Mouse (Mus musculus): Measurements from ENCODE around the gene Gpr155. TPM values are rescaled to one million over a fixed set of nuclear protein-coding genes. Genes with fewer than 3 reads are reported as not detected.

Gpr155 gene
- polyA plus RNA-seq, 1 experiment, result 1.8 TPM

GRCm38 (mm10) chr2:73298841-73299240 is 87.5 kb downstream of the Gpr155 start:
- TF ChIP-seq POLR2A (IDR thresholded peaks at IDR 0.05; ENCODE audit: insufficient read depth, low read length) (no peak), EP300 (IDR thresholded peaks at IDR 0.05; ENCODE audit: insufficient read depth, low read depth, low read length) (no peak), CTCF (IDR thresholded peaks at IDR 0.05; ENCODE audit: low read depth, low read length) (no peak)

GRCm38 (mm10) chr2:73298154-73298553 is 88.2 kb downstream of the Gpr155 start:
- H3K27ac ChIP-seq (ENCODE audit: insufficient read depth, low read length), result no peak overlapping the region
- 0 out of 2 replicates have a peak, but pooled peaks cover 2% of the 10 kb centered on the region for H3K36me3 ChIP-seq (ENCODE audit: control insufficient read depth, insufficient read depth, low read length, poor library complexity, severe bottlenecking)
- H3K4me3 ChIP-seq (ENCODE audit: low read depth, low read length), result no peak overlapping the region
- no peaks in the 10 kb centered on the region for H3K4me1 ChIP-seq (ENCODE audit: control insufficient read depth, insufficient read depth, low read length)
- no peak for TF ChIP-seq EP300 (IDR thresholded peaks at IDR 0.05; ENCODE audit: insufficient read depth, low read depth, low read length)
- no peak for TF ChIP-seq POLR2A (IDR thresholded peaks at IDR 0.05; ENCODE audit: insufficient read depth, low read length)
- H3K27me3 ChIP-seq (ENCODE audit: control insufficient read depth, insufficient read depth, low read length, poor library complexity, severe bottlenecking), result no peaks in the 10 kb centered on the region
- H3K9me3 ChIP-seq (replicated peaks; ENCODE audit: control insufficient read depth, insufficient read depth, low read length, poor library complexity, severe bottlenecking), result no peaks in the 10 kb centered on the region
- H3K9ac ChIP-seq (ENCODE audit: low read depth, poor library complexity, severe bottlenecking), result no peak overlapping the region

More at GRCm38 (mm10) chr2:73298841-73299240, 87.5 kb downstream of the Gpr155 start:
- H3K9ac ChIP-seq (ENCODE audit: low read depth, poor library complexity, severe bottlenecking), result no peak overlapping the region
- H3K27me3 ChIP-seq (ENCODE audit: control insufficient read depth, insufficient read depth, low read length, poor library complexity, severe bottlenecking), result no peaks in the 10 kb centered on the region
- 0 out of 2 replicates have a peak, but pooled peaks cover 2% of the 10 kb centered on the region for H3K36me3 ChIP-seq (ENCODE audit: control insufficient read depth, insufficient read depth, low read length, poor library complexity, severe bottlenecking)
- no peaks in the 10 kb centered on the region for H3K4me1 ChIP-seq (ENCODE audit: control insufficient read depth, insufficient read depth, low read length)
- H3K9me3 ChIP-seq (replicated peaks; ENCODE audit: control insufficient read depth, insufficient read depth, low read length, poor library complexity, severe bottlenecking), result no peaks in the 10 kb centered on the region
- no peak overlapping the region for H3K4me3 ChIP-seq (ENCODE audit: low read depth, low read length)
- H3K27ac ChIP-seq (ENCODE audit: insufficient read depth, low read length), result no peak overlapping the region

DNA sequence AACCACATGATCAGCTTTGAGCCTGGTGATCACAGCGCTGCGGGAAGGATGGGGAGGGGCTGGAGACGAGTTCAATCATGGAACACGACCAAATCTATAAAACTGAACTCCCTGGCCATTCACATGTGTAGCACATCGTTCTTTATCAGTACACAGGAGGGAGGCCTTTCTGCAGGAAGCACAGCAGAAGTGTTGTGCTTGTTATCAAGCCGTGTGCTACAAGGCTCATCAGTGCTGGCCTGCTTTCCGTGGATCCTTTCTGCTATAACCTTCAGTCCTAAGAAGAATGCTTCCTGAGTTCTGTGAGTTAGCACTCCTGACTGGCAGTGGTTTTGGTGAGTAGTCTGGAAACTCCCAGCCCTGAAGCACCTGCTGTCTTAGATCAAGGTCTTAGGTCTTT is 91.3 kb downstream of the Gpr155 start:
- no peaks in the 10 kb centered on the region for H3K27me3 ChIP-seq (ENCODE audit: control insufficient read depth, insufficient read depth, low read length, poor library complexity, severe bottlenecking)
- no peaks in the 10 kb centered on the region for H3K9me3 ChIP-seq (replicated peaks; ENCODE audit: control insufficient read depth, insufficient read depth, low read length, poor library complexity, severe bottlenecking)
- H3K36me3 ChIP-seq (ENCODE audit: control insufficient read depth, insufficient read depth, low read length, poor library complexity, severe bottlenecking), result no peaks in the 10 kb centered on the region
- no peak overlapping the region for H3K9ac ChIP-seq (ENCODE audit: low read depth, poor library complexity, severe bottlenecking)
- no peak overlapping the region for H3K4me3 ChIP-seq (ENCODE audit: low read depth, low read length)
- no peak for TF ChIP-seq EP300 (IDR thresholded peaks at IDR 0.05; ENCODE audit: insufficient read depth, low read depth, low read length)
- no peak for TF ChIP-seq CTCF (IDR thresholded peaks at IDR 0.05; ENCODE audit: low read depth, low read length)
- no peak for TF ChIP-seq POLR2A (IDR thresholded peaks at IDR 0.05; ENCODE audit: insufficient read depth, low read length)
- no peaks in the 10 kb centered on the region for H3K4me1 ChIP-seq (ENCODE audit: control insufficient read depth, insufficient read depth, low read length)
- H3K27ac ChIP-seq (ENCODE audit: insufficient read depth, low read length), result no peak overlapping the region

Other genes with a start within 250 kb of the Gpr155 start
- 186 and 205 TPM in 2 replicates for gene Ola1, start 167.6 kb downstream of the Gpr155 start, polyA plus RNA-seq (2011; ENCODE audit: insufficient read depth, insufficient read length, low read depth, missing spikeins)
- gene Sp9, start 114.6 kb downstream of the Gpr155 start, polyA plus RNA-seq (2011; ENCODE audit: insufficient read depth, insufficient read length, low read depth, missing spikeins), result not detected in 2 replicates
- gene Scrn3, start 74.0 kb downstream of the Gpr155 start, polyA plus RNA-seq (2011; ENCODE audit: insufficient read depth, insufficient read length, low read depth, missing spikeins), result 33.5 and 33.8 TPM in 2 replicates
- 18.4 and 20.9 TPM in 2 replicates for gene Cir1, start 73.9 kb downstream of the Gpr155 start, polyA plus RNA-seq (2011; ENCODE audit: insufficient read depth, insufficient read length, low read depth, missing spikeins)
- 7.8 and 11.7 TPM in 2 replicates for gene Wipf1, start 143.2 kb upstream of the Gpr155 start, polyA plus RNA-seq (2011; ENCODE audit: insufficient read depth, insufficient read length, low read depth, missing spikeins)
- gene Chrna1, start 193.8 kb upstream of the Gpr155 start, polyA plus RNA-seq (2011; ENCODE audit: insufficient read depth, insufficient read length, low read depth, missing spikeins), result not detected in 2 replicates

Measured in ES-Bruce4 (cell line).